ENCODE assay signal across 27 mouse cellular contexts in the genomic region with DNA sequence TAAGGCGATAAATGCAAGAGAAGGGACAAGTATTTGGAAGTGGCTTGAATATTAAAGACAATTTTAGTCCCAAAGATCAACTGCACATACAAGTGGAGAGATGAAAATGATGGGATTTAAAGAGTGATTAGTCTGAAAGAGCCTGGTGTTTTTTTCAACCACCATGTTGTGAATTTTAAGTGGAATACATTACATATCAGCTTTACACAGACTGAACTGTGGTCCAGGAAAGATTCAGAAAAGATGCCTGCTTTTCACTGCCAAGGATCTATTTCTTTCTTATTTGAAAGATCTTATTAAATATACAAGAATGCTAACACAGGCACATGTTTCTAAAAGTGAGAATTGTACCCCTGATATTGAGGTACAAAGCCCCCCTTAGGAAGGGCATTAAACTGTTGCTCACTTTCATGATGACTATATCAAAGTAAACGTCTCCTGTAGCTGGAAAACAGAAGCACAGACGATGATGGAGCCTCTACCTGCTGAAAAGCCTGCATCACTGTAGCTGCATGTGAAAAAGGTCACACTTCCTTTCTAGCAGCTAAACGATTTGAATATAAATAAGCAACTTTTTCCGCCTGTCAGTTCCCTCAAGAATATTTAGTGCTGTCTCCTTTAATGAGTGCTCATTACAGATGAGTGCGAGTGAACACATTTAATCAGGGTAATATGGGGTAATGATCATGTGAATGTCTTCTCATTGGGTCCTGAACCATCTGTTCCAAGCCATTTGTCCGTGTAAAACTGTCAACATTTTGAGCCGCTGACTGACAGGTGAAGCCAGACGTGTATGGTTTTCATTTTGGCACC. TPM values are rescaled to one million over a fixed set of nuclear protein-coding genes. Genes with fewer than 3 reads are reported as not detected.
A peak's percentile ranks its signal among the peaks of the same experiment; 100 is the strongest.
DNase-seq lines count a peak whose midpoint lies in the region; ATAC-seq and TF ChIP-seq lines count a peak whose summit lies in the region.
"Had no signal": no experiment of that assay in that cellular context is flagged by ENCODE, and none has a peak within 500 bp of the region (broad histone marks: within the 10 kb centered on the region; RNA-seq: fewer than 3 reads in every experiment).

No protein-coding gene starts in this region.

- no peak overlapping the region for H3K4me2 ChIP-seq in neural tube, embryonic 11.5 days (ENCODE audit: low read depth)
- H3K4me2 ChIP-seq in neural tube, embryonic 15.5 days: no peak overlapping the region
- H3K4me2 ChIP-seq in forebrain, embryonic 13.5 days: 0 out of 2 replicates have a peak overlapping the region, but pooled peaks have one; percentile 23
- H3K4me2 ChIP-seq in hindbrain, postnatal 0 days (ENCODE audit: low read depth, low read length): no peak overlapping the region
- H3K4me2 ChIP-seq: embryonic facial prominence, embryonic 12.5 days; hindbrain, embryonic 15.5 days had no signal

- H3K4me1 ChIP-seq in neural tube, embryonic 11.5 days (ENCODE audit: control insufficient read depth, insufficient read depth, low read length): 0 out of 2 replicates have a peak, but pooled peaks cover 7% of the 10 kb centered on the region
- 0 out of 2 replicates have a peak, but pooled peaks cover 3% of the 10 kb centered on the region for H3K4me1 ChIP-seq in neural tube, embryonic 15.5 days
- peaks cover 30% of the 10 kb centered on the region for H3K4me1 ChIP-seq in forebrain, embryonic 13.5 days
- no peaks in the 10 kb centered on the region; the same call in 1 of the 2 replicates for H3K4me1 ChIP-seq in hindbrain, postnatal 0 days (ENCODE audit: insufficient read depth, low read length)

- no peak overlapping the region for H3K9ac ChIP-seq in neural tube, embryonic 11.5 days (ENCODE audit: low read length)
- no peak overlapping the region for H3K9ac ChIP-seq in neural tube, embryonic 15.5 days (replicated peaks)
- no peak overlapping the region for H3K9ac ChIP-seq in forebrain, embryonic 13.5 days
- H3K9ac ChIP-seq in hindbrain, postnatal 0 days (replicated peaks; ENCODE audit: low read length): no peak overlapping the region
- H3K9ac ChIP-seq: embryonic facial prominence, embryonic 12.5 days; hindbrain, embryonic 15.5 days had no signal

- no peak overlapping the region for H3K27ac ChIP-seq in neural tube, embryonic 11.5 days (ENCODE audit: low read depth, low read length)
- H3K27ac ChIP-seq in neural tube, embryonic 15.5 days (replicated peaks): no peak overlapping the region
- peak overlapping the region; percentile 84 for H3K27ac ChIP-seq in forebrain, embryonic 13.5 days
- H3K27ac ChIP-seq in hindbrain, postnatal 0 days: no peak overlapping the region
- H3K27ac ChIP-seq: embryonic facial prominence, embryonic 12.5 days; hindbrain, embryonic 15.5 days had no signal

- 65% methylated on average over 9 of the region's 9 CpGs for WGBS in neural tube, embryonic 11.5 days
- WGBS in neural tube, embryonic 15.5 days: 28% methylated on average over 9 of the region's 9 CpGs
- WGBS in forebrain, embryonic 13.5 days: 20% methylated on average over 9 of the region's 9 CpGs
- WGBS in hindbrain, postnatal 0 days: 32% methylated on average over 9 of the region's 9 CpGs

- DNase-seq in neural tube, embryonic 11.5 days (ENCODE audit: low spot score): no peak
- DNase-seq in hindbrain, postnatal 0 days (ENCODE audit: low spot score): no peak
- DNase-seq in retina, postnatal 1 day: peak; percentile 83
- DNase-seq: adrenal gland, adult 2 months; cerebellum, adult 9-11 months; gastrocnemius, postnatal 36 days; liver; lung, postnatal 10 days; spleen, adult 18-20 months; thymus, postnatal 36 days had no signal

- peak; percentile 65; the same call in 1 of the 2 replicates for ATAC-seq in neural tube, embryonic 11.5 days (ENCODE audit: insufficient read depth, low FRiP score, low TSS enrichment)
- ATAC-seq in neural tube, embryonic 15.5 days (ENCODE audit: low FRiP score): no peak
- ATAC-seq in forebrain, embryonic 13.5 days: peak; percentile 93
- ATAC-seq in hindbrain, postnatal 0 days: 0 out of 2 replicates have a peak, but pooled peaks have one; percentile 51
- ATAC-seq in frontal cortex, adult (ENCODE audit: low TSS enrichment): no peak
- no peak for ATAC-seq in erythroblast, adult 5-6 weeks (replicated peaks; ENCODE audit: low FRiP score, poor library complexity, severe bottlenecking)
- ATAC-seq: intestine, postnatal 0 days had no signal

- no peaks in the 10 kb centered on the region for H3K36me3 ChIP-seq in neural tube, embryonic 11.5 days (ENCODE audit: control insufficient read depth, insufficient read depth, low read length)
- H3K36me3 ChIP-seq in neural tube, embryonic 15.5 days: no peaks in the 10 kb centered on the region
- no peaks in the 10 kb centered on the region for H3K36me3 ChIP-seq in forebrain, embryonic 13.5 days (ENCODE audit: poor library complexity, severe bottlenecking)
- H3K36me3 ChIP-seq in hindbrain, postnatal 0 days (ENCODE audit: insufficient read depth, low read length): no peaks in the 10 kb centered on the region
- H3K36me3 ChIP-seq: embryonic facial prominence, embryonic 12.5 days; hindbrain, embryonic 15.5 days had no signal

- TF ChIP-seq CTCF in hindbrain, postnatal 0 days (IDR thresholded peaks at IDR 0.05; ENCODE audit: low read depth): no peak

- no peaks in the 10 kb centered on the region for H3K9me3 ChIP-seq in neural tube, embryonic 11.5 days (ENCODE audit: control insufficient read depth, low read length)
- H3K9me3 ChIP-seq in neural tube, embryonic 15.5 days (replicated peaks): no peaks in the 10 kb centered on the region
- H3K9me3 ChIP-seq in forebrain, embryonic 13.5 days (replicated peaks): no peaks in the 10 kb centered on the region
- no peaks in the 10 kb centered on the region for H3K9me3 ChIP-seq in hindbrain, postnatal 0 days (ENCODE audit: low read length)
- H3K9me3 ChIP-seq: embryonic facial prominence, embryonic 12.5 days; hindbrain, embryonic 15.5 days had no signal

- no peaks in the 10 kb centered on the region for H3K27me3 ChIP-seq in neural tube, embryonic 11.5 days (ENCODE audit: control insufficient read depth, insufficient read depth, low read length)
- no peaks in the 10 kb centered on the region for H3K27me3 ChIP-seq in neural tube, embryonic 15.5 days (replicated peaks)
- no peaks in the 10 kb centered on the region for H3K27me3 ChIP-seq in forebrain, embryonic 13.5 days
- H3K27me3 ChIP-seq in hindbrain, postnatal 0 days (ENCODE audit: insufficient read depth, low read length): no peaks in the 10 kb centered on the region
- H3K27me3 ChIP-seq: embryonic facial prominence, embryonic 12.5 days; hindbrain, embryonic 15.5 days had no signal

- H3K4me3 ChIP-seq in neural tube, embryonic 11.5 days (ENCODE audit: low read depth, low read length): no peak overlapping the region
- no peak overlapping the region for H3K4me3 ChIP-seq in neural tube, embryonic 15.5 days (replicated peaks)
- no peak overlapping the region for H3K4me3 ChIP-seq in forebrain, embryonic 13.5 days
- no peak overlapping the region for H3K4me3 ChIP-seq in hindbrain, postnatal 0 days (ENCODE audit: low read length)
- H3K4me3 ChIP-seq: embryonic facial prominence, embryonic 12.5 days; hindbrain, embryonic 15.5 days had no signal

RNA-seq across cellular contexts. Expression of gene Tas2r119, which starts 4.7 kb away (rescaled TPM):
- polyA plus RNA-seq in neural tube, embryonic 11.5 days (2014; fragmentation: Nextera tagmentation; extraction: Ambion mirVana): not detected in 2 replicates
- polyA plus RNA-seq in neural tube, embryonic 15.5 days (2015; fragmentation: Nextera tagmentation; extraction: Ambion mirVana): not detected in 2 replicates
- not detected in 2 replicates for polyA plus RNA-seq in forebrain, embryonic 13.5 days (2015; fragmentation: Nextera tagmentation; extraction: Ambion mirVana)
- not detected in 2 replicates for total RNA-seq in hindbrain, postnatal 0 days (2014; rRNA removed)
- not detected in 2 replicates for polyA plus RNA-seq in hindbrain, postnatal 0 days (2015; fragmentation: Nextera tagmentation; extraction: Ambion mirVana)
- not detected in 2 replicates for total RNA-seq in erythroblast, adult 5-6 weeks (2015; ENCODE audit: low replicate concordance)
- not detected in 2 replicates for total RNA-seq in erythroblast, adult 5-6 weeks (2017; ENCODE audit: low replicate concordance)
- total RNA-seq: adrenal gland, adult 2 months; gastrocnemius, postnatal 36 days; heart, adult 8-10 months; layer of hippocampus, adult 18-20 months; layer of hippocampus, postnatal 25 days; left cerebral cortex, postnatal 4 days; megakaryocyte progenitor cell, adult 5-6 weeks had no signal
- polyA plus RNA-seq: adrenal gland, adult 2 months; C2C12; cortical plate, adult 2 months; embryonic facial prominence, embryonic 12.5 days; heart, embryonic 16.5 days; hindbrain, embryonic 15.5 days; intestine, postnatal 0 days; kidney, embryonic 16.5 days; liver, embryonic 16.5 days had no signal

Comparison
In these comparisons a context has a peak if more than half of its experiments do, and no peak if none do; other contexts are left out.
1. ATAC-seq: peak in neural tube, embryonic 11.5 days (single experiment), forebrain, embryonic 13.5 days (single experiment) and hindbrain, postnatal 0 days (single experiment); none in neural tube, embryonic 15.5 days (single experiment), frontal cortex, adult (single experiment) and erythroblast, adult 5-6 weeks (single experiment).